Mouse (Mus musculus): ENCODE results near the gene Slc44a2.

DNA sequence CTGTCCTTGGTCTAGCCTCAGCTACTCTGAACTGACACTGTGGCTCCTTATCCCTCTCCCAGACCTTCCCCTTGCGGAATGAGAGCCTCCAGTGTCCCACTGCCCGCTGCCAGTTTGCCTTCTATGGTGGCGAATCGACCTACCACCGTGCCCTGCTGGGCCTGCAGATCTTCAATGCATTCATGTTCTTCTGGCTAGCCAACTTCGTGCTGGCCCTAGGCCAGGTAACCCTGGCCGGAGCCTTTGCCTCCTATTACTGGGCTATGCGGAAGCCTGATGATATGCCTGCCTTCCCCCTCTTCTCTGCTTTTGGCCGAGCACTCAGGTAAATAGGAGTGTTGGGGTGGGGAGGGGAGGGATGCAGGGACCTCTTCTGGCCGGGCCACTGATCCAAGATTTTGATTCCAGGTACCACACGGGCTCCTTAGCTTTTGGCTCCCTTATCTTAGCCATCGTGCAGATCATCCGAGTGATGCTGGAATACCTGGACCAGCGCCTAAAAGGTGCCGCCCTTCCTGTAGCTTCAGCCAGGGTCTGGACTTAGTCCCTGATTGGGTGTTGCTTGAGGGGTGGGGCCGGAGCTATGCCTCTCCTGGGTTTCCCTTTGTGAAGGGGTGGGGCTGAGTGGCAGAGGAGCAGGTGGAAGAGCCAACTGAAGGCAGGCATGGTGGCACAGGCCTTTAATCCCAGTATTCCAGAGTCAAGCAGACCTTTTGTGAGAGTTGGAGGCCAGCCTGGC, 26.3 kb downstream of the Slc44a2 start:
- no peak for TF ChIP-seq CTCF (IDR thresholded peaks at IDR 0.05; ENCODE audit: borderline replicate concordance, insufficient read depth, low read depth, low read length)
- TF ChIP-seq POLR2A (IDR thresholded peaks at IDR 0.05; ENCODE audit: borderline replicate concordance, insufficient read depth, low read length) = no peak

Measured in cerebellum, adult 2 months (tissue).